Mouse (Mus musculus): ENCODE data around the gene 1700061G19Rik. TPM values are rescaled to one million over a fixed set of nuclear protein-coding genes. Genes with fewer than 3 reads are reported as not detected.

Gene 1700061G19Rik
- polyA plus RNA-seq, 1 experiment, result 0.07 TPM

GRCm38 (mm10) chr17:56843678-56844077, 31.6 kb upstream of the 1700061G19Rik start:
- TF ChIP-seq POLR2A (IDR thresholded peaks at IDR 0.05; ENCODE audit: borderline replicate concordance, extremely low read depth, insufficient read depth, insufficient read length, poor library complexity, severe bottlenecking) (no peak), CTCF (IDR thresholded peaks at IDR 0.05; ENCODE audit: borderline replicate concordance, extremely low read depth, insufficient read depth, insufficient read length) (no peak)
- no peak for DNase-seq (ENCODE audit: low read depth)

DNA sequence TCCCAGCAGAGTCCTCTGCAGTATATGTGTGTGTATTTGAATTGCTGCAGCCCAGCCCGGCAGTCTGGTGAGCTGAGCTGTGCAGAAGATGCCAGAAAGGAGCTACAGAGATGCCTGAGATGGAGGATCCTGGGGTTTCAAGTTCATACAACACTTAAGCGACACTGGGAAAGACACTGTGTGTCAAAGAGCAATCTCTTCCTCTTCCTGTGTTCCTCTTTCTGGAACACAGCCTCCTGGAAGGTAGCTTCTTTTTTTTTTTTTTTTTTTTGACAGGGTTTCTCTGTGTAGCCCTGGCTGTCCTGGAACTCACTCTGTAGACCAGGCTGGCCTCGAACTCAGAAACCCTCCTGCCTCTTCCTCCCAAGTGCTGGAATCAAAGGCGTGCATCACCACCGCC, 26.5 kb upstream of the 1700061G19Rik start:
- TF ChIP-seq POLR2A (IDR thresholded peaks at IDR 0.05; ENCODE audit: borderline replicate concordance, extremely low read depth, insufficient read depth, insufficient read length, poor library complexity, severe bottlenecking) (no peak), CTCF (IDR thresholded peaks at IDR 0.05; ENCODE audit: borderline replicate concordance, extremely low read depth, insufficient read depth, insufficient read length) (no peak)
- DNase-seq (ENCODE audit: low read depth), result no peak

GRCm38 (mm10) chr17:56849710-56850109, 25.6 kb upstream of the 1700061G19Rik start:
- TF ChIP-seq POLR2A (IDR thresholded peaks at IDR 0.05; ENCODE audit: borderline replicate concordance, extremely low read depth, insufficient read depth, insufficient read length, poor library complexity, severe bottlenecking) (no peak), CTCF (IDR thresholded peaks at IDR 0.05; ENCODE audit: borderline replicate concordance, extremely low read depth, insufficient read depth, insufficient read length) (no peak)

DNA sequence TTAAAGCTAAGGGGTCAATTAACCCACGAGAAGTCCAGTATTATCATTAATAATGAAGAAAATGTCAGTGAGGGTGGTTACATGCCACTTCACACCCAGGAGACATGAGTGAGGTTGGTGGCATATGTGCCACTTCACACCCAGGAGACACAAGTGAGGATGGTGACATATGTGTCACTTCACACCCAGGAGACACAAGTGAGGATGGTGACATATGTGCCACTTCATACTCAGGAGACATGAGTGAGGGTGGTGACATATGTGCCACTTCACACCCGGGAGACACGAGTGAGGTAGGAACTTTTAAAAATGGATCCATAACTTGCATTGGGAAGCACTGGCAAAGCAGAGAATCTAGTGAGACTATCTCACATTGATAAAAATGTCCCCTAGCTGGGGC, 24.1 kb upstream of the 1700061G19Rik start:
- peak; percentile 58 for DNase-seq (ENCODE audit: low read depth)
- TF ChIP-seq POLR2A (IDR thresholded peaks at IDR 0.05; ENCODE audit: borderline replicate concordance, extremely low read depth, insufficient read depth, insufficient read length, poor library complexity, severe bottlenecking) (no peak), CTCF (IDR thresholded peaks at IDR 0.05; ENCODE audit: borderline replicate concordance, extremely low read depth, insufficient read depth, insufficient read length) (no peak)

More at GRCm38 (mm10) chr17:56849710-56850109, 25.6 kb upstream of the 1700061G19Rik start:
- DNase-seq (ENCODE audit: low read depth), result no peak

DNA sequence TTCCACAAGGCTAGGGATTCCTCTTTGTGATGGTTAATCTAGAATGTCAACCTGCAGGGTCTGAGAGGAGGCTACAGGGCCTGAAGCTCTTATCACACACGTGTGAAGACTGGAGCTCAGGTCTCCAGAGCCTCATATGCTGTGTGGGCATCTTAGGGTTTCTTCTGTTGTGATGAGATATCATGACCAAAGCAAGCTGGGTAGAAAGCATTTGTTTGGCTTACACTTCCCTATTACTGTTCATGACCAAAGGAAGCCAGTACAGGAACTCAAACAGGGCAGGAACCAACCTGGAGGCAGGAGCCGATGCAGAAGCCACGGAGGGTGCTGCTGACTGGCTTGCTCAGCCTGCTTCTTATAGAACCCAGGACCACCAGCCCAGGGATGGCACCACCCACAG, 19.9 kb upstream of the 1700061G19Rik start:
- DNase-seq (ENCODE audit: low read depth), result no peak
- TF ChIP-seq CTCF (IDR thresholded peaks at IDR 0.05; ENCODE audit: borderline replicate concordance, extremely low read depth, insufficient read depth, insufficient read length) (no peak), POLR2A (IDR thresholded peaks at IDR 0.05; ENCODE audit: borderline replicate concordance, extremely low read depth, insufficient read depth, insufficient read length, poor library complexity, severe bottlenecking) (no peak)

DNA sequence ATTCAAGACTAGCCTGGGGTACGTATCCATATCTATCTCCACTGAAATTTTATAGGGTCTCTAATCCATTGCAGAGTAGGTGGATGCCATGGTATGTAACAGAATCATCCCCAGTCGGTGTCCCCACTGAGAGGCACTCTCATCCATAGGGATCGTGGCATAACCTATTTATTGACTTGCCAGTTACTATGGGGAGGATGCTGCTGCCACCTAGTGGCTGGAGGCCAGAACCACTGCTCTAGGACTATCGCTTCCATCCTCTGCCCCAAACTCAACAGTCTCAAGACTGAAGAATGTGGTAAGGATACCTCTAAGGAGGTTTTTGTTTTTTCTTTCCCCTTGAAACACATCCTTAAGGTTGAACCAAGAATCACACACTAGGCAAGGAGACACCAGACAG, 17.1 kb upstream of the 1700061G19Rik start:
- TF ChIP-seq CTCF (IDR thresholded peaks at IDR 0.05; ENCODE audit: borderline replicate concordance, extremely low read depth, insufficient read depth, insufficient read length), result peak; percentile 81; the same call in 1 of the 2 replicates
- TF ChIP-seq POLR2A (IDR thresholded peaks at IDR 0.05; ENCODE audit: borderline replicate concordance, extremely low read depth, insufficient read depth, insufficient read length, poor library complexity, severe bottlenecking), result no peak
- peak; percentile 70 for DNase-seq (ENCODE audit: low read depth)

GRCm38 (mm10) chr17:56858922-56859321, 16.4 kb upstream of the 1700061G19Rik start:
- TF ChIP-seq POLR2A (IDR thresholded peaks at IDR 0.05; ENCODE audit: borderline replicate concordance, extremely low read depth, insufficient read depth, insufficient read length, poor library complexity, severe bottlenecking), result no peak
- no peak for TF ChIP-seq CTCF (IDR thresholded peaks at IDR 0.05; ENCODE audit: borderline replicate concordance, extremely low read depth, insufficient read depth, insufficient read length)
- peak; percentile 29 for DNase-seq (ENCODE audit: low read depth)

- DNase-seq (ENCODE audit: low read depth), result no peak
- TF ChIP-seq CTCF (IDR thresholded peaks at IDR 0.05; ENCODE audit: borderline replicate concordance, extremely low read depth, insufficient read depth, insufficient read length) (no peak), POLR2A (IDR thresholded peaks at IDR 0.05; ENCODE audit: borderline replicate concordance, extremely low read depth, insufficient read depth, insufficient read length, poor library complexity, severe bottlenecking) (no peak)
Observed at GRCm38 (mm10) chr17:56861197-56861596, 14.1 kb upstream of the 1700061G19Rik start.

GRCm38 (mm10) chr17:56866071-56866470, 9.2 kb upstream of the 1700061G19Rik start:
- no peak for DNase-seq (ENCODE audit: low read depth)
- TF ChIP-seq POLR2A (IDR thresholded peaks at IDR 0.05; ENCODE audit: borderline replicate concordance, extremely low read depth, insufficient read depth, insufficient read length, poor library complexity, severe bottlenecking), result no peak
- TF ChIP-seq CTCF (IDR thresholded peaks at IDR 0.05; ENCODE audit: borderline replicate concordance, extremely low read depth, insufficient read depth, insufficient read length), result no peak

DNA sequence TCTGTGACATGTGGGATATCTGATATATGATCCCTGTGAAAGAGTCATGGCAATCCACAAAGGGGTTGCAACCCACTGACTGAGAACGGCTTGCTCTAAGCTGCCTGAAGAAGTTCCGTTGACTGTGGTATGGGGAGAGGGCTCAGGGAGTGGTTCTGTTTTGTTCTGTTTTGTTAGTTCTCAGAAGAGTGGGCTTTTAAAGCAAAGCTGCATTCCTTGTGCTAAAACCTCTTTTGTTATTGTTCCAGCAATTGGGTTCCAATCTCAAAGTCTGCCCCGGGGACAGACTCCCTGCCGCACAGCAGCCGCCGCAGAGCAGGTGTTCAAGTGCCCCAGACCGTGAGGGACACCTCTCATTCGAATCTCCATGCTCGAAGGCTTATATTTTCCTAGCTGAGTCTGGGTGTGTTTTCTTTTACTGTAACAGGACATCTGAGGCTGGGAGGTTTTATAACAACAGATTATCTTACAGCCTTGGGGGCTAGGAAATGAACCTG, 5.7 kb upstream of the 1700061G19Rik start:
- no peak for DNase-seq (ENCODE audit: low read depth)
- no peak for TF ChIP-seq POLR2A (IDR thresholded peaks at IDR 0.05; ENCODE audit: borderline replicate concordance, extremely low read depth, insufficient read depth, insufficient read length, poor library complexity, severe bottlenecking)
- TF ChIP-seq CTCF (IDR thresholded peaks at IDR 0.05; ENCODE audit: borderline replicate concordance, extremely low read depth, insufficient read depth, insufficient read length), result no peak

DNA sequence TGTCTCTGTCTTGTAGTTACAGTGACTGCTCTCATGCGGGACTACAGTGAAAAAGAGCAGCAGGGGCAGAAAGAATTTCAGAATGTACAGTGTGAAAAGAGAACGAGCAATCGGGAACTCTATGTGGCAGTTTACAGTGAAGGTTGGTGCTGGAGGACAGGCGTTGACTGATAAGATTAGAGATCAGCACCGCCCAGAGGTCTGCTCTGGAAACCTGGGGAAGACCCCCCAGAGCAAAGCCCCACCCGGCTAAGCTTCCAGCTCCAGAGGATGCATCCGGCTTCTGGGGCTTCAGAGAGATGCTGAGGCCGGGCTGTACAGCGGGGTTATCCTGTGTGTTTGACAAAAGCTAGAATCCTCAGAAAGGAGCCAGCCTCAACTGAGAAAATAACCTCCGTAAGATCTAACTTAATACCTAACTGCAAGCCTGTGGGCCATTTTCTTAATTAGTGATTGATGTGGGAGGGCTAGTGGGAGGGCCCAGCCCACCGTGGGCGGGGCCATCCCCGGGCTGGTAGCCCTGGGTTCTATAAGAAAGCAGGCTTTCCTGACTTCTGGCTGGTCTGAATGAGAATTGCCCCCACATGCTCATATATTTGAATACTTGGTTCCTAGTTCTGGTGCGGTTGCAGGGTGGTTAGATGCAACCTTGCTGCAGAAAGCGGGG, 4.9 kb upstream of the 1700061G19Rik start:
- no peak for TF ChIP-seq POLR2A (IDR thresholded peaks at IDR 0.05; ENCODE audit: borderline replicate concordance, extremely low read depth, insufficient read depth, insufficient read length, poor library complexity, severe bottlenecking)
- no peak for TF ChIP-seq CTCF (IDR thresholded peaks at IDR 0.05; ENCODE audit: borderline replicate concordance, extremely low read depth, insufficient read depth, insufficient read length)
- no peak for DNase-seq (ENCODE audit: low read depth)

GRCm38 (mm10) chr17:56871767-56872166, 3.5 kb upstream of the 1700061G19Rik start:
- TF ChIP-seq POLR2A (IDR thresholded peaks at IDR 0.05; ENCODE audit: borderline replicate concordance, extremely low read depth, insufficient read depth, insufficient read length, poor library complexity, severe bottlenecking), result no peak
- no peak for TF ChIP-seq CTCF (IDR thresholded peaks at IDR 0.05; ENCODE audit: borderline replicate concordance, extremely low read depth, insufficient read depth, insufficient read length)
- no peak for DNase-seq (ENCODE audit: low read depth)
